Mouse (Mus musculus) thymus, postnatal 0 days (tissue): ENCODE data around the gene Cstad. TPM values are rescaled to one million over a fixed set of nuclear protein-coding genes. Genes with fewer than 3 reads are reported as not detected.

Experiments
- DNase-seq: peaks from one replicate; pipeline ENCODE4 v3.0.0-alpha.2; 2015; ENCODE audit warnings: low spot score
- polyA plus RNA-seq: library from polyadenylated mRNA; unstranded; fragments of >200 nt; fragmentation: Nextera tagmentation; extraction: Ambion mirVana; gene quantifications from 2 replicates; pipeline ENCODE4 v1.2.1, GENCODE M21; 2015

Gene Cstad
- polyA plus RNA-seq, 1 experiment from 2014 or later, result 1.3 TPM

GRCm38 (mm10) chr2:30658480-30658843 lies 63.6 kb downstream of the Cstad start:
- peak; percentile 98 for DNase-seq

Other genes starting within 250 kb of the Cstad start
- gene Sh3glb2, start 235.7 kb upstream of the Cstad start, polyA plus RNA-seq, result 66.9 and 77.5 TPM in 2 replicates
- gene Miga2, start 230.8 kb upstream of the Cstad start, polyA plus RNA-seq, result 7.6 and 10.6 TPM in 2 replicates
- gene Dolpp1, start 202.8 kb upstream of the Cstad start, polyA plus RNA-seq, result 27.8 and 28.1 TPM in 2 replicates
- gene Crat, start 179.2 kb upstream of the Cstad start, polyA plus RNA-seq, result 7.9 and 10.2 TPM in 2 replicates
- 127 and 128 TPM in 2 replicates for gene Ptpa, start 179.0 kb upstream of the Cstad start, polyA plus RNA-seq
- gene Ier5l, start 120.8 kb upstream of the Cstad start, polyA plus RNA-seq, result 0.55 and 0.69 TPM in 2 replicates
- gene 1700001O22Rik, start 208.6 kb downstream of the Cstad start, polyA plus RNA-seq, result 0.90 and 1.1 TPM in 2 replicates
- gene Ntmt1, start 212.8 kb downstream of the Cstad start, polyA plus RNA-seq, result 48.5 and 50.4 TPM in 2 replicates
- 37.8 and 44.3 TPM in 2 replicates for gene Asb6, start 235.3 kb downstream of the Cstad start, polyA plus RNA-seq
- gene Prrx2, start 239.9 kb downstream of the Cstad start, polyA plus RNA-seq, result 0.60 and 0.91 TPM in 2 replicates